Mouse (Mus musculus): ENCODE measurements around the gene Rbm4b. TPM values are rescaled to one million over a fixed set of nuclear protein-coding genes. Genes with fewer than 3 reads are reported as not detected.
"Not testable (repeated sequence)": the region's sequence is repeated elsewhere in the genome, so short reads cannot be mapped to it uniquely, and the experiment has no call there.

Gene Rbm4b
- polyA plus RNA-seq, 1 experiment from 2014 or later: 15.6 TPM

DNA sequence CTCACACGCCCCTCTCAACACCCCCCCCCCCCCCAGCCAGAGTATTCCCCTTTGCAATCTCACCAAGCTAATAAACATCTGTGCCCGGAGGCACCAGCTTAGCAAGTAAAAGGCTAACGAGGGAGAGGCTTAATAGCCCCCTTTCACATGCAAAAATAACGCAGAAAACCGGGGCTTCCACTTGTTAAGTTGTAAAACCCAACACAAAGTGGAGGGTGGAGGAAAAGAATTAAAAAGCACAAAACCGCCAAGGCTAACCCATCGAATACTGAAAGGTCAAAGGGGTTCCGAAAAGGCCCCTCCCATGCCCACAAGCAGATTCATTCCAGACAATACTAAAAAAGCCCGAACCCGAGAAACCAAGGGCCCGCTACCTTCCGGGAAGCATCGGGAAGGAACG, 54.0 kb downstream of the Rbm4b start:
- H3K27ac ChIP-seq (replicated peaks): peak overlapping the region; percentile 94
- no peak for ATAC-seq (ENCODE audit: insufficient read depth)
- peak overlapping the region; percentile 82 for H3K9ac ChIP-seq
- H3K36me3 ChIP-seq (replicated peaks): no peaks in the 10 kb centered on the region
- peak overlapping the region; percentile 83 for H3K4me3 ChIP-seq (replicated peaks)
- no peaks in the 10 kb centered on the region for H3K9me3 ChIP-seq (replicated peaks)
- under 1% methylated on average over 14 of the region's 14 CpGs for WGBS (ENCODE audit: insufficient replicate concordance)
- peaks cover 33% of the 10 kb centered on the region for H3K4me1 ChIP-seq (replicated peaks)
- H3K27me3 ChIP-seq: no peaks in the 10 kb centered on the region
- peak overlapping the region; percentile 76 for H3K4me2 ChIP-seq

DNA sequence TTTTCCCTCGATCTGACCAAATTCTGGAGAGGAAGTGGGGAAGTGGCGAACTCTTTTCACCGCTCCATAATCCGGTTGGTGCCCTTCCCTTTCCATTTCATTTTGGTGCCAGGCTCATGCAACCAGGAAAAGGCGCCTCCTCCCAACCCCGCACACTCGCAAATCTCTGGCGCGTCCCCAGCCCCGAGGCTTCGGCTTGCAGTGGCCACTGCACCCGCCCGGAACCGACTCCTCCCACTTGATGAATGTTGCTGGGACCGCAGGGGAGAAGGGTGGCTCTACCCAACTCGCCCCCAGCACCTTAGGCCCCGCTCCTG, 54.4 kb downstream of the Rbm4b start:
- Histone ChIP-seq H3K4me1 (replicated peaks) (peaks cover 32% of the 10 kb centered on the region), H3K27ac (replicated peaks) (peak overlapping the region; percentile 94), H3K27me3 (no peaks in the 10 kb centered on the region), H3K36me3 (replicated peaks) (no peaks in the 10 kb centered on the region), H3K9ac (peak overlapping the region; percentile 82), H3K9me3 (replicated peaks) (no peaks in the 10 kb centered on the region), H3K4me3 (replicated peaks) (peak overlapping the region; percentile 83), H3K4me2 (peak overlapping the region; percentile 76)
- WGBS (ENCODE audit: insufficient replicate concordance): under 1% methylated on average over 17 of the region's 17 CpGs
- no peak for ATAC-seq (ENCODE audit: insufficient read depth)

DNA sequence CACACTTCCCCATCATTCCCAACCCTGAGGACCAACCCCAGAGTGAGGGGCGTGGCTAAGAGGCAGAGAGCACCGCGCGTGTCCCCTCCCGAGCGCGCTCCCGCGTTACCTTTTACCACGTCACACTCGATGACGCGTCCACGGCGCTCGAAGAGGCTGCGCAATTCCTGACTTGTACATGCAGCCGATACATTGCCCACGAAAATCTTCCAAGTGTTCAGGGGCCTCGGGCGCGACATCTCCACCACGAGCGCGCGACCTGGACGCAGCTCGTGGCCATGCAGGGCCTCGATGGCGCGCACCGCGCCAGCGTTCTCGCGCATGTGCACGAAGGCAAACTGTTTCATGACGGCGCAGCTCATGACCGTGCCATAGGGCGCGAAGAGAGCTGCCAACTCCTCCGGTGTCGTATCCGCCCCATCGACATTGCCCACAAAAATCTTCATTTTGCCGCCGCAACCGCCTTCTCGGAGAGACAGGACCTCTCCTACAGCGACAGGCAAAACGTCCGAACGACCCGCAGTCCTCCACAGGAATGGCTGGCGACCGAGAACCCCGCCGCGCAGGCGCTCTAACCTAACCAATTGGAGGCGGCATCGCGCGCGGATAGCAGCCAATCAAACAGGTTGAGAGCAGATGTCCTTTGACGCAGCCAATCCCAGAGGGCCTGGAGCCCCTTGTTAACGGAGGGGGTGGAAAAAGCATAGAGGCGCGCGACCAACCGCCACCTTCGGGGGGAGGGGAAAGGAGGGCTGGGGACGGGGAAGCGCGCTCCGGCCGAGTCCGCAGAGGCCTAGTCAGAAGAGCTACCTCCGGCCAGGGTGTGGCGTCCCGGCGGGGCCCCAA, 55.0 kb downstream of the Rbm4b start, which contains the start of the genes Gm21992 and Rbm14:
Gene Gm21992 (minus strand): TSS at position 550 of the 846 bp plus-strand sequence.
Gene Rbm14 (minus strand): TSS at position 572 of the 846 bp plus-strand sequence.
- Histone ChIP-seq H3K36me3 (replicated peaks) (no peaks in the 10 kb centered on the region), H3K27me3 (no peaks in the 10 kb centered on the region), H3K4me3 (replicated peaks) (peak within 1 kb of the TSS; percentile 83), H3K27ac (replicated peaks) (peak within 1 kb of the TSS; percentile 94), H3K4me1 (replicated peaks) (peaks cover 32% of the 10 kb centered on the region), H3K9me3 (replicated peaks) (no peaks in the 10 kb centered on the region), H3K4me2 (peak within 1 kb of the TSS; percentile 76), H3K9ac (peak within 1 kb of the TSS; percentile 82)
- peak; percentile 93 for ATAC-seq (ENCODE audit: insufficient read depth)
- WGBS (ENCODE audit: insufficient replicate concordance): under 1% methylated on average over 83 of the region's 83 CpGs

DNA sequence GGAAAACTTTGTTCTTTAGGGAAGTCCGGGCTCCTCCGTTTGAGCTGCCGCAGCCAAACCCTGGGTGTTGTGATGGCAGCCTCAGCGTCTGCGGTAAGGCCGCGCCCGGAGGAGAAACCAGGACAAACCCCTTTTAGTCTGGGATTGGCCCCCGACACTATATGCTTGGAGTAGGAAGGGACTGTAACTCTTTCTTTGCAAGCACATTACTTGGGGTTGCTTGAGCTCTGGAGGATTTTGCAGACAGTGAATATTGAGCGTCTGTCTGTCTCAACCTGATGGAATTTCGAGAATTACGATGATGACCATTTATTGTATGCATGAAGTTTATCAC, 55.6 kb downstream of the Rbm4b start:
- no peaks in the 10 kb centered on the region for H3K9me3 ChIP-seq (replicated peaks)
- no peaks in the 10 kb centered on the region for H3K36me3 ChIP-seq (replicated peaks)
- peaks cover 32% of the 10 kb centered on the region for H3K4me1 ChIP-seq (replicated peaks)
- peak overlapping the region; percentile 94 for H3K27ac ChIP-seq (replicated peaks)
- 3% methylated on average over 12 of the region's 12 CpGs for WGBS (ENCODE audit: insufficient replicate concordance)
- no peaks in the 10 kb centered on the region for H3K27me3 ChIP-seq
- peak overlapping the region; percentile 83 for H3K4me3 ChIP-seq (replicated peaks)
- H3K9ac ChIP-seq: peak overlapping the region; percentile 72
- no peak; the same call in 1 of the 2 replicates for ATAC-seq (ENCODE audit: insufficient read depth)
- H3K4me2 ChIP-seq: peak overlapping the region; percentile 72

DNA sequence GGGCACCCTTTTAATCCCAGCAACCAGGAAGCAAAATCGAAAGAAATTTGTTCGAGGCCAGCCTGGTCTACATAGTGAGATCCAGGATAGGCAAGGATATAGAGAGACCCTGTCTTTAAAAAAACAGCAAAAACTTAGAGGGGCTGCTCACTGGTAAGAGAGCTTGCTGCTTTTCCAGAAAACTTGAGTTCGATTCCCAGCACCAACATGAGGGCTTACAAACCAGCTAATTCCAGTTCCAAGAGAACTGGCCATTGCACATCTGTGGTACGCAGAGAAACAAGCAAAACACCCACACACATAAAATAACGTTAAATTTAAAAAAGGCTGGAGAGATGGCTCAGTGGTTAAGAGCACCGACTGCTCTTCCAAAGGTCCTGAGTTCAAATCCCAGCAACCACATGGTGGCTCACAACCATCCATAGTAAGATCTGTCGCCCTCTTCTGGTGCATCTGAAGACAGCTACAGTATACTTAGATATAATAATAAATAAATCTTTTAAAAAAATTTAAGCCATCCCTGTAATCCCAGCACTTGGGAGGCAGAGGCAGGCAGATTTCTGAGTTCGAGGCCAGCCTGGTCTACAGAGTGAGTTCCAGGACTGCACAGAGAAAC, 56.1 kb downstream of the Rbm4b start:
- not testable (repeated sequence) for H3K9me3 ChIP-seq (replicated peaks); ATAC-seq (ENCODE audit: insufficient read depth); H3K27me3 ChIP-seq; H3K36me3 ChIP-seq (replicated peaks)
- Histone ChIP-seq H3K4me3 (replicated peaks) (peak overlapping the region; percentile 83), H3K27ac (replicated peaks) (peak overlapping the region; percentile 94), H3K9ac (peak overlapping the region; percentile 72), H3K4me2 (peak overlapping the region; percentile 72), H3K4me1 (replicated peaks) (peaks cover 27% of the 10 kb centered on the region)
- 65% methylated on average over 8 of the region's 8 CpGs for WGBS (ENCODE audit: insufficient replicate concordance)

DNA sequence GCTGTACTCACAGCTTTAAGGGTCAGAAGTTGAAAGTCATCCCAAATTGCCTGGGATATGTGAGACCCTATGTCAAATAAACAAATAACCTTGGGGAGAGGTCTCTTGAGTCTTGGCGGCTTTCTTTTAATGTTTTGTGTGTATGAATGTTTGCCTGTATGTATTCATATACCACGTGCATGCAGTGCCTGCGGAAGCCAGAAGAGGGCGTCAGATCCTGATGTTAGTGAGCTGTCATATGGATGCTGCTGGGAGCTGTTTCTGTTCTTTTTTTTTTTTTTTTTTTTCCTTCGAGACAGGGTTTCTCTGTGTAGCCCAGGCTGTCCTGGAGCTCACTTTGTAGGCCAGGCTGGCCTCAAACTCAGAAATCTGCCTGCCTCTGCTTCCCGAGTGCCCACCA, 56.7 kb downstream of the Rbm4b start:
- Histone ChIP-seq H3K4me1 (replicated peaks) (peaks cover 22% of the 10 kb centered on the region), H3K27ac (replicated peaks) (no peak overlapping the region), H3K4me2 (no peak overlapping the region), H3K9me3 (replicated peaks) (no peaks in the 10 kb centered on the region), H3K27me3 (no peaks in the 10 kb centered on the region), H3K4me3 (replicated peaks) (no peak overlapping the region), H3K36me3 (replicated peaks) (no peaks in the 10 kb centered on the region), H3K9ac (no peak overlapping the region)
- no peak for ATAC-seq (ENCODE audit: insufficient read depth)
- WGBS (ENCODE audit: insufficient replicate concordance): 86% methylated on average over 6 of the region's 6 CpGs

Other genes with a start within 250 kb of the Rbm4b start
- gene Pcx, start 246.0 kb upstream of the Rbm4b start, polyA plus RNA-seq (2015; fragmentation: Nextera tagmentation; extraction: Ambion mirVana): 56.3 and 79.3 TPM in 2 replicates
- 0.43 and 0.46 TPM in 2 replicates for gene Lrfn4, start 140.8 kb upstream of the Rbm4b start, polyA plus RNA-seq (2015; fragmentation: Nextera tagmentation; extraction: Ambion mirVana)
- gene Rce1, start 130.9 kb upstream of the Rbm4b start, polyA plus RNA-seq (2015; fragmentation: Nextera tagmentation; extraction: Ambion mirVana): 24.1 and 25.3 TPM in 2 replicates
- gene Gm960, start 57.8 kb upstream of the Rbm4b start, polyA plus RNA-seq (2015; fragmentation: Nextera tagmentation; extraction: Ambion mirVana): 0.40 and 0.71 TPM in 2 replicates
- gene Sptbn2, start 45.3 kb upstream of the Rbm4b start, polyA plus RNA-seq (2015; fragmentation: Nextera tagmentation; extraction: Ambion mirVana): 0.05 and 0.10 TPM in 2 replicates
- 25.2 and 29.0 TPM in 2 replicates for gene Rbm4, start 37.4 kb downstream of the Rbm4b start, polyA plus RNA-seq (2015; fragmentation: Nextera tagmentation; extraction: Ambion mirVana)
- gene Gm21992, start 55.1 kb downstream of the Rbm4b start, polyA plus RNA-seq (2015; fragmentation: Nextera tagmentation; extraction: Ambion mirVana): 11.6 and 12.7 TPM in 2 replicates
- gene Rbm14, start 55.1 kb downstream of the Rbm4b start, polyA plus RNA-seq (2015; fragmentation: Nextera tagmentation; extraction: Ambion mirVana): 37.5 and 41.4 TPM in 2 replicates
- 52.4 and 61.9 TPM in 2 replicates for gene Ccs, start 82.8 kb downstream of the Rbm4b start, polyA plus RNA-seq (2015; fragmentation: Nextera tagmentation; extraction: Ambion mirVana)
- gene Ccdc87, start 82.9 kb downstream of the Rbm4b start, polyA plus RNA-seq (2015; fragmentation: Nextera tagmentation; extraction: Ambion mirVana): not detected in 2 replicates
- 25.8 and 28.8 TPM in 2 replicates for gene Ctsf, start 98.6 kb downstream of the Rbm4b start, polyA plus RNA-seq (2015; fragmentation: Nextera tagmentation; extraction: Ambion mirVana)
- 0.85 and 1.2 TPM in 2 replicates for gene Actn3, start 121.4 kb downstream of the Rbm4b start, polyA plus RNA-seq (2015; fragmentation: Nextera tagmentation; extraction: Ambion mirVana)
- gene Zdhhc24, start 122.2 kb downstream of the Rbm4b start, polyA plus RNA-seq (2015; fragmentation: Nextera tagmentation; extraction: Ambion mirVana): 9.7 and 10.9 TPM in 2 replicates
- 1.0 TPM in 2 replicates for gene Bbs1, start 150.1 kb downstream of the Rbm4b start, polyA plus RNA-seq (2015; fragmentation: Nextera tagmentation; extraction: Ambion mirVana)
- 46.0 and 47.8 TPM in 2 replicates for gene Dpp3, start 171.8 kb downstream of the Rbm4b start, polyA plus RNA-seq (2015; fragmentation: Nextera tagmentation; extraction: Ambion mirVana)
- 0.17 TPM in 2 replicates for gene Peli3, start 186.6 kb downstream of the Rbm4b start, polyA plus RNA-seq (2015; fragmentation: Nextera tagmentation; extraction: Ambion mirVana)
- gene Mrpl11, start 205.7 kb downstream of the Rbm4b start, polyA plus RNA-seq (2015; fragmentation: Nextera tagmentation; extraction: Ambion mirVana): 38.1 and 42.8 TPM in 2 replicates
- not detected in 2 replicates for gene Npas4, start 233.8 kb downstream of the Rbm4b start, polyA plus RNA-seq (2015; fragmentation: Nextera tagmentation; extraction: Ambion mirVana)

All from liver, embryonic 15.5 days (tissue).